Mouse (Mus musculus): Measurements from ENCODE around the gene Spg7. TPM values are rescaled to one million over a fixed set of nuclear protein-coding genes. Genes with fewer than 3 reads are reported as not detected.
"Not testable (repeated sequence)": the region's sequence is repeated elsewhere in the genome, so short reads cannot be mapped to it uniquely, and the experiment has no call there.

Spg7 gene
- total RNA-seq, 2 experiments from 2014 or later, result 58.2 to 62.2 TPM

GRCm38 (mm10) chr8:123040110-123040650 lies 22.6 kb upstream of the Spg7 start:
- DNase-seq (ENCODE audit: low spot score in 2 of 2), result no peak
- intact Hi-C loops (cut with DNase I), result loop anchor here (2.0 to 5.0 kb wide), 2 partner anchors 38 to 133 kb away; no protein-coding TSS in a partner anchor

GRCm38 (mm10) chr8:123041008-123041773 lies 21.6 kb upstream of the Spg7 start:
- DNase-seq (ENCODE audit: low spot score in 2 of 2), result peak; percentile 56 to 61
- intact Hi-C loops (cut with DNase I), result loop anchor here (2.0 to 5.0 kb wide), 2 partner anchors 39 to 134 kb away; no protein-coding TSS in a partner anchor

GRCm38 (mm10) chr8:123041774-123042105 lies 21.0 kb upstream of the Spg7 start:
- intact Hi-C loops (cut with DNase I), result loop anchor here (2.0 to 5.0 kb wide), 2 partner anchors 39 to 135 kb away; no protein-coding TSS in a partner anchor
- DNase-seq (ENCODE audit: low spot score in 2 of 2), result no peak

DNA sequence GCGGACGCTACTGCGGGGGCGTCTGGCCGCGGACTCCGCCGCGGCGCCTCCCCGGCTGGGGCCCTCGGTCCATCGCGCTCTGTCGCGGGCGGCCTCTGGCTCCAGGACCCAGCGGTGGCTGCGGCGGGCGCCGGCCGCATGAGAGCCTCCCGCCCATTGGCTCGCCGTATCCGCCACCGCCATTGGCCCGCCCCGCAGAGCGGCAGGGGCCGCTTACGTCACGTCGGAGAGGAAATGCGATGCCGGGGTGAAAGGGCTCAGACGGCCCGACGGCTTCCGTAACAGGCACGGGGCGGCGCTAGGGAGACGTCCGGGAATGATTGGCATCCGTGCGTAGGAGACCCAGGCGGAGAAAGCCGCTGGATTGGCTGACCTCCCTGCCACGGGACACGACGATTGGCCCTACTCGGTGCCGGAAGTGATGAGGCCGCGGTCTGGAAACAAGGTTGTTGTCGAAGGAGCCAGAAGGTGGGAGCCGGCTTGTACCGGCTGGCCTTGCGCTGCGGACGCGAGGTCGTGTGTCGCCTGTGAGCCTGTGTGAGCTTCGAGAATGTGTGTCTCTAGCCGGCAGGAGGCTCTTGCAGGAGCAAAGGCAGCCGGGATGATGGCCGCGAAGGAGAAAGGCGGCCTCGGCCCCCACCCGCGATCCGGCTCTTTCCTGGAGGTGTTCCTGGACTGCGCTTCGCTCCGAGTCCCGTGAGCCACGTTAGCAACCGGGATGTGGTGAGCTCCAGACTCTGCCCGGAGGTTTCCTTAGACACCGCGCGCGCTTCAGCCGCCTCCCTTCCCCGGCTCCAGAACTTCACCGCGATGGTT lies 20.4 kb upstream of the Spg7 start, which contains the start of gene Ankrd11:
Gene Ankrd11 (minus strand): TSS at position 120 of the 816 bp plus-strand sequence.
- peak; percentile 100 for DNase-seq (ENCODE audit: low spot score in 2 of 2)
- intact Hi-C loops (cut with DNase I), result loop anchor here (5.0 kb wide), 1 partner anchor 40 kb away; no protein-coding TSS in a partner anchor

GRCm38 (mm10) chr8:123042974-123043625 lies 19.6 kb upstream of the Spg7 start:
- no peak for DNase-seq (ENCODE audit: low spot score in 2 of 2)
- intact Hi-C loops (cut with DNase I), result loop anchor here (5.0 kb wide), 1 partner anchor 41 kb away; no protein-coding TSS in a partner anchor

GRCm38 (mm10) chr8:123043941-123044340 lies 18.8 kb upstream of the Spg7 start:
- no peak for DNase-seq (ENCODE audit: low spot score in 2 of 2)
- intact Hi-C loops (cut with DNase I), result loop anchor here (5.0 kb wide), 1 partner anchor 42 kb away; no protein-coding TSS in a partner anchor

- not testable (repeated sequence) for DNase-seq (ENCODE audit: low spot score in 2 of 2)
- intact Hi-C loops (cut with DNase I), result loop anchor here (5.0 kb wide), 1 partner anchor 43 kb away; no protein-coding TSS in a partner anchor
These were observed 17.9 kb upstream of the Spg7 start for GRCm38 (mm10) chr8:123044743-123045425.

- intact Hi-C loops (cut with DNase I), result no loop called here
- no peak for DNase-seq (ENCODE audit: low spot score in 2 of 2)
These were observed 16.0 kb upstream of the Spg7 start for GRCm38 (mm10) chr8:123046706-123047105.

GRCm38 (mm10) chr8:123047827-123048226 lies 14.9 kb upstream of the Spg7 start:
- intact Hi-C loops (cut with DNase I), result no loop called here
- no peak for DNase-seq (ENCODE audit: low spot score in 2 of 2)

DNA sequence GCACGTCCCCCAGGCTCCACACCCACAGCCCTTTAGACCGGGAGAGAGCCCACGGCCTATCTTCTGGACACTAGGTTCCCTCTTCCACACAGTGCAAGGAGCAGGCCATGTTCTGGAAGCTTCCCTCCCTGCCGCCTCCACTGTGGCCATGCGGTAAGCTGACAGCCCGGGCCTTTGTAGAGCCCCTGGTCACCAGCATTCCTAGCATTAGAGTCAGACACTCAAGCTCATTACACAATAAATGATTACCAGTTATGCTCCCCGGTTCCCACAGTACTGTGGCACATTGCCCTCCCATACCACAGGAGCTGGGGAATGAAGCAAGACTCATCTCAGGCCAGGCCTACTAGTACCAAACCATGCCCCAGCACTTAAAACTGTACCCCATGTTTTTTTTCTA lies 14.3 kb upstream of the Spg7 start:
- intact Hi-C loops (cut with DNase I), result no loop called here

DNA sequence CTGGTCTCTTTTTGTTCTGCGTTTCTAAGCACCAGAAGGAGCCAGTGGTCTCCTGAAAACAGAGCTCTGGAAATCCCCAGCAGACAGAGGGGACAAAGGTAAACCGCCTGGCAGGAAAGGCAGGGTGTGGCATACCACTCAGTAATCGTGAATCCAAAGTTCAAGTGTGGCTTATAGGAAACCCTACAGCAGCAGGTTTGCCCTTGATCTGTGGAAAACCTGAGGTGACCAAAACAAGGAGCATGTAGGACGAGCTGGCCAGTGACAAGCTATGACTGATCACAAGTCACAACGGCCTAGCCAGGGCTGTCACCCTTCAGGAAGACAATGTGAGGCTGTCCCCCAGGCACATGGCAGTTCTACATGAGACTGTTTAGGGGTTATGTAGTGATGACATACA lies 11.3 kb upstream of the Spg7 start:
- intact Hi-C loops (cut with DNase I), result no loop called here
- no peak for DNase-seq (ENCODE audit: low spot score in 2 of 2)

More for the DNA sequence above, 14.3 kb upstream of the Spg7 start:
- no peak for DNase-seq (ENCODE audit: low spot score in 2 of 2)

DNA sequence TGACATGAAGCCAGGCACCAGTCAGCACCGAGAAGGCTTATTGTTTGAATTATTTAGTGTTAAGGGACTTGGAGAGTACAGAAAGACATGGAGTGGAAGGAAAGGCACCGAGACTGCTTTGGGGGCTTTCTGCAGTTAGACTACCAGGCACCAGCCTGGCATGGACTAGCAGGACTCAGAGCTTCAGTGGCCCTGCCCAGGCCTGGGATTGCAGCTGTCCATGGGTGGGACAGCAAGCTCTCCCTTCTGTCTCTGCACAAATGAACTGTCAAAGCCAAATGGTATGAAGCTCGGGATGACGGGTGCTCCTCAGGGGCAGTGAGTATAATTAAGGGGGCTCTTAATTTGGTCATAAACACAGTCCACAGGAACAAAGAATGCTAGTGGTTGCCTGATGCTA lies 1.3 kb downstream of the Spg7 start:
- DNase-seq (ENCODE audit: low spot score in 2 of 2), result no peak
- intact Hi-C loops (cut with DNase I), result no loop called here

- DNase-seq (ENCODE audit: low spot score in 2 of 2), result peak in 1 of 2 experiments; percentile 9
- intact Hi-C loops (cut with DNase I), result loop anchor here (1.0 kb wide), 1 partner anchor 159 kb away; no protein-coding TSS in a partner anchor
These were observed 2.1 kb downstream of the Spg7 start for GRCm38 (mm10) chr8:123064809-123065213.

DNA sequence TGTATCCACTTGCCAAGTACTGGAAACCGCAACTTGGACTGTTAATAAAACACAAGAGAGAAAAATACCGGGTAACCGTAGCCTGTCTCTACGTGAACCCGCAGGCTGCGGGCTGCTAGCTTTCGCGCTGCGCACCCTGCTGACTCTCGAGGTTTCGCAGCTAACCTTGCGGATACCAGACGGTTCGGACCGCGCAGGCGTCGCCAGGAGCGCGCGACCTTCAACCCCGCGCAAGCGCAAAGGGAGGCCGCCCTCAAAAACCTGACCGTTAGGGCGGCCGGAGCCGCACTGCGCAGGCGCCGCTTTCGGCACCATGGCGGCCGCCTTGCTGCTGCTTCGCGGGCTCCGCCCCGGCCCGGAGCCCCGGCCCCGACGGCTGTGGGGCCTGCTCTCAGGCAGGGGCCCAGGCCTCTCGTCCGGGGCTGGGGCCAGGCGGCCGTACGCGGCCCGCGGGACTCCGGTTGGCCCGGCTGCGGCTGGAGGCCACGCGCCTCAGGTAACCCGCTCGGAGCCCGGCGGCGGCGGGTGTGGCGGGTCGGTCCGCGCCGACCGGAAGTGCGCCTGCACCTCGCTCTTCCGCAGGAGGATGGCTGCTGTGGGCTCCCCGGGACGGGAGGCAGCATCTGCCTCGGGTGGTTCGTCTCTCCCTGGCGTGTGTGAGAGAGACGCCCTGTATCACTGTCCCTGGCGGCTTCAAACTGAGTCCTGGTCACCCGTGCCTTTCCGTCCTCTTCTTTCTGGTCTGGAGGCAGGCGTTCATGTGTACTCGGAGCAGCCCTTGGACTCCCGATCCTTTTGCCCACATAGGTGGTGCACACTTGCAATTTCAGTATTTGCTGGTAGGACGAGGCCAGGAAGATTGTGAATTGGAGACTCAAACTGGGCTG lies 2.7 kb downstream of the Spg7 start:
- DNase-seq (ENCODE audit: low spot score in 2 of 2), result peak; percentile 95 to 97
- intact Hi-C loops (cut with DNase I), result loop anchor here (1.0 kb wide), 2 partner anchors 35 to 159 kb away; no protein-coding TSS in a partner anchor

DNA sequence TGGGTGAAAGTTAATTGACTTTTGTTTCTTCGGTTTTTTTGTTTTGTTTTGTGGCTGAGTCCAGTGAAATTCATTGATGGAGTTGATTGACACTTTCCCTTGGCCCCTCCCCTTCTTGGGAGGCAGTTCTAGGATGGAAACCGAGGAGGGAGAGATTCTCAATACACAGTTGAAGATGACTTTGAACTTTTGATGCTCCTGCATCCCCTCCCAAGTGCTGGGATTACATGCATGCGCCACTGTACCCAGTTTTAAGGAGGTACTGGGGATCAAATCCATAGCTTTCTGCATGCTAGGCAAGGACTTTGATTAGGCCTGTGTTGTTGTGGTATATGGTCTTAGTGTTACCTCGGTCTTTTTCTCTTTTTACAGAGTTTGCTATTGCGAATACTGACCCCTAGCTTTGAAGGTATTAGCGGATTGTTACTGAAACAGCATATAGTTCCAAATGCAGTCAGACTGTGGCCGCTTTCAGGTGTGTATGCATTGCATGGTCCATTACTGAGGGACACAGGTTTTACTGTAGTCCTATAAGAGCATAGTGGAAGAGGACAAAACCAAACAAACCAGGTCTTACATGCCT lies 3.5 kb downstream of the Spg7 start:
- intact Hi-C loops (cut with DNase I), result loop anchor here (1.0 kb wide), 1 partner anchor 34 kb away; no protein-coding TSS in a partner anchor
- no peak for DNase-seq (ENCODE audit: low spot score in 2 of 2)

- no peak for DNase-seq (ENCODE audit: low spot score in 2 of 2)
- intact Hi-C loops (cut with DNase I), result no loop called here
These were observed 8.4 kb downstream of the Spg7 start for GRCm38 (mm10) chr8:123071176-123071575.

DNA sequence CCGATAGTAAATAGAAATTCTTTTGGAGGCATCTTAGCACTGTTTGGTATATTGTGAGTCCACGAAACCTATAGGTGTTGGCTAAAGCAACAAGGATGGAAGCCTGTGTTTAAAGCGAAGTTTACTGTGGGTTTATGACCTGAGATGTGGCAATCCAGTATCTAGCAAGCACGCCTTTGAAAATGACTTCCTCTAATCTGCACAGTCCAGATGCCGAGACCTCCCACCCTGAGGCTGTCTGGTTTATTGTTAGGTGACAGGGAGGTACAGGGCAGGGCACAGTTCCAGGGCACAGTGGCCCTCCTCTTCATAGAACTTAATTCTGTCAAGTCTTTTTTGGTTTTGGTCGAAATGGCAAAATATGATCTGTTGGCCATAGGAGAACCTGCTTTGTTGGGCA lies 14.5 kb downstream of the Spg7 start:
- DNase-seq (ENCODE audit: low spot score in 2 of 2), result no peak
- intact Hi-C loops (cut with DNase I), result no loop called here
